Mouse (Mus musculus) liver, embryonic 14.5 days (tissue): ENCODE measurements around the gene Cep170. TPM values are rescaled to one million over a fixed set of nuclear protein-coding genes. Genes with fewer than 3 reads are reported as not detected.

ENCODE experiments used
- ATAC-seq: fragments of 200-750 bp; cut with Nextera tagmentation; 2 replicates; pipeline ENCODE4 v1.8.0; 2017; ENCODE audit warnings: moderate number of reproducible peaks, mild to moderate bottlenecking, moderate library complexity; ENCODE audit not compliant: insufficient read depth
- DNase-seq, 3 experiments: peaks; one replicate each; pipeline ENCODE4 v3.0.0-alpha.2; 2012 to 2013; ENCODE audit warnings: low read depth in 3 of 3, low spot score in 3 of 3
- H3K27ac ChIP-seq: fragments of 300-500 bp; sonication (generic); 2 replicates; pipeline ENCODE4 v1.5.1; 2014; ENCODE audit warnings: moderate library complexity, mild to moderate bottlenecking, control low read depth, inconsistent platforms
- H3K27me3 ChIP-seq: fragments of 300-500 bp; sonication (generic); 2 replicates; pipeline ENCODE4 v1.6.1; 2014; ENCODE audit warnings: mild to moderate bottlenecking, low read length, moderate library complexity; ENCODE audit not compliant: control insufficient read depth, insufficient read depth
- H3K36me3 ChIP-seq: fragments of 300-500 bp; sonication (generic); replicated peaks from 2 replicates; pipeline ENCODE4 v1.6.1; 2014; ENCODE audit warnings: low read depth; ENCODE audit not compliant: control insufficient read depth, insufficient read depth
- H3K4me1 ChIP-seq, 2 experiments: fragments of 200-500 bp in 1 of 2; fragments of 300-500 bp in 1 of 2; sonication (generic) in 1 of 2; replicated peaks; 2 replicates each; pipeline ENCODE4 v1.6.1; 2012 to 2014; ENCODE audit warnings: antibody characterized with exemption in 1 of 2, inconsistent platforms in 1 of 2, low read length in 1 of 2; ENCODE audit not compliant: control insufficient read depth in 2 of 2, insufficient read depth in 2 of 2
- H3K4me2 ChIP-seq: fragments of 300-500 bp; sonication (generic); 2 replicates; pipeline ENCODE4 v1.6.1; 2014; ENCODE audit warnings: low read depth, mild to moderate bottlenecking, control low read depth, moderate library complexity
- H3K4me3 ChIP-seq, 2 experiments: fragments of 200-500 bp in 1 of 2; fragments of 300-500 bp in 1 of 2; sonication (generic) in 1 of 2; 2 replicates each; pipeline ENCODE4 v1.5.1; 2012 to 2014; ENCODE audit warnings: low read depth in 2 of 2, low read length in 2 of 2, mild to moderate bottlenecking in 2 of 2, control low read depth in 1 of 2, inconsistent platforms in 1 of 2, moderate library complexity in 1 of 2; ENCODE audit not compliant: insufficient read depth in 1 of 2
- H3K9ac ChIP-seq: fragments of 300-500 bp; sonication (generic); replicated peaks from 2 replicates; pipeline ENCODE4 v1.6.1; 2014; ENCODE audit warnings: mild to moderate bottlenecking, control low read depth, moderate library complexity
- H3K9me3 ChIP-seq: fragments of 300-500 bp; sonication (generic); 2 replicates; pipeline ENCODE4 v1.6.1; 2016; ENCODE audit warnings: low read length, mixed read lengths; ENCODE audit not compliant: control insufficient read depth
- CTCF ChIP-seq: IDR thresholded peaks from 2 replicates; pipeline ENCODE4 v1.5.1; 2016; ENCODE audit warnings: antibody characterized with exemption, low read depth, control low read depth
- EP300 ChIP-seq: IDR thresholded peaks from 2 replicates; pipeline ENCODE4 v1.6.1; 2016; ENCODE audit warnings: antibody characterized with exemption, low read depth
- WGBS: fragments of 180-500 bp; shearing (Covaris S2); extraction: QIAGEN DNeasy Blood & Tissue Kit; methylation state at CpG from one replicate; pipeline ENCODE4 v1.1.7; 2014; ENCODE audit not compliant: insufficient replicate concordance; 5-methylcytosine and 5-hydroxymethylcytosine counted together
- polyA plus RNA-seq, 2 experiments: library from polyadenylated mRNA; depleted of rRNA in 1 of 2; stranded (reverse) in 1 of 2; unstranded in 1 of 2; fragments of >200 nt; fragmentation: Nextera tagmentation in 1 of 2; extraction: Ambion mirVana in 1 of 2; gene quantifications; 2 replicates each; pipeline versions ENCODE4 v1.2.1 to v1.2.3; 2012 to 2014

The Cep170 gene
- polyA plus RNA-seq, 2 experiments, result 5.2 to 5.5 TPM

DNA sequence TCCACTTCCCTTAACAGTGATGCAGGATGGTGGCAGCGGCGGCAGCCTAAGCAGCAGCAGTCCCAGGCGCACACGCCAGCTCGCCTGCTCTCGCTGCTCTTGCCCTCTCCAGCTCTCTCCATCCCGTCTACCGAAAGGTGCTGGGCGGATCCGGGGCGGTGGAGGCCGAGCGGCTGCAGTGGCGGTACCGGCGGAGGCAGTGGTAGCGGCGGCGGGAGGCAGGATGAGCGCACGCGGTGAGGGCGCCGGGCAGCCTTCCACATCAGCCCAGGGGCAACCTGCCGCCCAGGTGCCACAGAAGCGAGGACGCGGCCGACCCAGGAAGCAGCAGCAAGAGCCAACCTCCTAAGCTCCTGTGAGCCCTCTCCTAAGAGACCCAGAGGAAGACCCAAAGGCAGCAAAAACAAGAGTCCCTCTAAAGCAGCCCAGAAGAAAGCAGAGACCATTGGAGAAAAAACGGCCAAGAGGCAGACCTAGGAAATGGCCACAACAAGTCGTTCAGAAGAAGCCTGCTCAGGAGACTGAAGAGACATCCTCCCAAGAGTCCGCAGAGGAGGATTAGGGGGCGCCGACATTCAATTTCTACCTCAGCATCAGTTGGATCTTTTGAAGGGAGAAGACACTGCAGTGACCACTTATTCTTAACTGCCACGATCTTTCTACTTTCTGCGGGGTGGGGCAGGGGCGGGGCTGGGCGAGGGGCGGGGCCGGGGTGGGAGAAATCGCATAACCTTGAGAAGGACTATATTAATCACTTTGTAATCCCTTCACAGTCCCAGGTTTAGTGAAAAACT lies 21.8 kb upstream of the Cep170 start:
- TF ChIP-seq CTCF (no peak), EP300 (no peak)
- DNase-seq (no peak), ATAC-seq (peak; percentile 67)
- Histone ChIP-seq H3K27me3 (no peaks in the 10 kb centered on the region), H3K4me3 (peak overlapping the region; percentile 50 to 53), H3K9me3 (no peaks in the 10 kb centered on the region), H3K27ac (no peak overlapping the region), H3K4me2 (peak overlapping the region; percentile 76), H3K36me3 (no peaks in the 10 kb centered on the region), H3K9ac (peak overlapping the region; percentile 1; the same call in 1 of the 2 replicates), H3K4me1 (peaks cover 0 to 9% of the 10 kb centered on the region in 2 experiments; a peak in 2 of 4 replicates)
- WGBS, result under 1% methylated on average over 41 of the region's 41 CpGs

DNA sequence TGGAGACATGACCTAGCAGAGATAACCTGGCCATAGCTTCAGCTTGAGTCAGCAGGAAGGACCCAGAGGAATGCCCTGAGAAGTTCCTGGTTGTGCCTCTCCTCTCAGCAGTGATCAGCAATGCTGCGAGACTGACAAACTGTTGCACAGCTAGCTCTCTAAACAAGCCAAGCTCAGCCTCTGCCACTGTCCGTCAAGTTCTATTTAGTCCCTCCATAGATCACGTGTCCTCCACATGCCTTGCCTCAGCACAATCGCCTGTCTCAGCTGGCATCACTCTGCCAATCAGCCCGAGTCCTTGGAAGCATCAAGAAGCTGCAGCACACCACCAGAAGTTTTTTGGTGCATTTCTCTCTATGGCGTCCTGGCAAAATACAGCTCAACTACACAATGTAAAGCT lies 21.0 kb upstream of the Cep170 start:
- ATAC-seq (peak; percentile 31; the same call in 1 of the 2 replicates), DNase-seq (no peak)

GRCm38 (mm10) chr1:176833948-176834347 lies 20.1 kb upstream of the Cep170 start:
- WGBS, result 33% methylated on average over 3 of the region's 3 CpGs
- Histone ChIP-seq H3K4me3 (no peak overlapping the region), H3K27me3 (no peaks in the 10 kb centered on the region), H3K27ac (no peak overlapping the region), H3K36me3 (no peaks in the 10 kb centered on the region), H3K9ac (no peak overlapping the region), H3K9me3 (no peaks in the 10 kb centered on the region), H3K4me2 (no peak overlapping the region), H3K4me1 (peaks cover 0 to 9% of the 10 kb centered on the region in 2 experiments; a peak in 2 of 4 replicates)
- TF ChIP-seq EP300 (no peak), CTCF (no peak)
- DNase-seq (no peak), ATAC-seq (no peak)

More for the DNA sequence above, 21.0 kb upstream of the Cep170 start:
- Histone ChIP-seq H3K4me3 (peak overlapping the region in 1 of 2 experiments; percentile 50; a peak in 2 of 4 replicates), H3K4me1 (peaks cover 0 to 9% of the 10 kb centered on the region in 2 experiments; a peak in 2 of 4 replicates), H3K27ac (no peak overlapping the region), H3K9ac (no peak overlapping the region), H3K4me2 (peak overlapping the region; percentile 76), H3K36me3 (no peaks in the 10 kb centered on the region), H3K9me3 (no peaks in the 10 kb centered on the region), H3K27me3 (no peaks in the 10 kb centered on the region)
- WGBS, result 16% methylated on average over 6 of the region's 6 CpGs
- TF ChIP-seq CTCF (no peak), EP300 (no peak)

DNA sequence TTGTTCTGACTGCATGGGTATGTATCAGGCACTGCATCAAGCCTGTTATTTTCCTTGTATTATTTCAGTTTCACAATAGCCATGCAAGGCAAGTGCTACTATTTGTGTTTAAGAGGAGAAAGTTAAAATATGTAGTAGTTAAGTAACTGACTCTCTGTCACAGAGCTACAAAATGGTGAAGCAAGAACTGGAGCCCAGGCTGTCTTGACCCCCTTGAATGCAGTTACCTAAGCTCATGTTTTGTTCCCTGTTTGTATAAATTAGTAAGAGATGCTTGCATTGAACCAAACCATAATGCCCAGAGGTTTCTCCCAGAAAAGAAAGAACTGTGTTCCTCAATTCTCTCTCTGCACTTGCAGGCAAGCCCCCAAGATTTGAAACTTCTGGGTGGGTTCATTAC lies 19.4 kb upstream of the Cep170 start:
- TF ChIP-seq CTCF (no peak), EP300 (no peak)
- Histone ChIP-seq H3K4me3 (no peak overlapping the region), H3K27ac (no peak overlapping the region), H3K4me1 (peaks cover 0 to 10% of the 10 kb centered on the region in 2 experiments; a peak in 3 of 4 replicates), H3K4me2 (no peak overlapping the region), H3K27me3 (no peaks in the 10 kb centered on the region), H3K36me3 (no peaks in the 10 kb centered on the region), H3K9me3 (no peaks in the 10 kb centered on the region), H3K9ac (no peak overlapping the region)
- ATAC-seq, result no peak
- no peak for DNase-seq

GRCm38 (mm10) chr1:176832607-176833006 lies 18.7 kb upstream of the Cep170 start:
- Histone ChIP-seq H3K4me3 (no peak overlapping the region), H3K27ac (no peak overlapping the region), H3K27me3 (no peaks in the 10 kb centered on the region), H3K9me3 (no peaks in the 10 kb centered on the region), H3K36me3 (no peaks in the 10 kb centered on the region), H3K9ac (no peak overlapping the region), H3K4me1 (peaks cover 3 to 16% of the 10 kb centered on the region in 2 experiments), H3K4me2 (no peak overlapping the region)
- DNase-seq (no peak), ATAC-seq (no peak)
- WGBS, result 21% methylated on average over 8 of the region's 8 CpGs
- TF ChIP-seq CTCF (no peak), EP300 (no peak)
